Mouse (Mus musculus): ENCODE results near the gene Grm8. TPM values are rescaled to one million over a fixed set of nuclear protein-coding genes. Genes with fewer than 3 reads are reported as not detected.
"Not testable (repeated sequence)": the region's sequence is repeated elsewhere in the genome, so short reads cannot be mapped to it uniquely, and the experiment has no call there.

Grm8 gene
- polyA plus RNA-seq, 1 experiment from 2014 or later: not detected

DNA sequence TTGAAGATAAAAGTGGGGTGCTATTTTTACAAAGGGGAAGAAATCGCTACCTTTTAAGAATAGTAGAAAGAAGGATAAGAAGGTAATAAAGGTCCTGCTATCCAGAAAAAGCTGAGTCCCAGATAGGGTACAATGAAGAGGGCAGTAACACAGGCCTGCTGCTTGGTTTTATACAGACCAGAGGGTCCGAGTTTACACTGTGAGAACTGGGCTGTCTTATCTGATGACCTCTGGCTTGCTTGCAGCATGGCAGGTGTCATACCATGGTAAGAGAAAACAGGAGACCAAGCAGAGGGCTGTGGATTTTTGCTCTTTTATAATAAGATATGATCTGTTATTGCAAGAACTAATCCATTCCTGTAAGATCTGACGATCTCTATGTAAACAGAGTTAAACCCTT is 206.9 kb downstream of the Grm8 start:
- Histone ChIP-seq H3K4me1 (no peaks in the 10 kb centered on the region), H3K27me3 (no peaks in the 10 kb centered on the region), H3K27ac (no peak overlapping the region), H3K4me3 (no peak overlapping the region), H3K36me3 (no peaks in the 10 kb centered on the region), H3K9me3 (no peaks in the 10 kb centered on the region), H3K9ac (no peak overlapping the region), H3K4me2 (no peak overlapping the region)
- ATAC-seq (ENCODE audit: borderline replicate concordance, extremely low read depth, low FRiP score, low TSS enrichment): no peak
- WGBS: 35% methylated on average over 3 of the region's 3 CpGs

- Histone ChIP-seq H3K27ac (no peak overlapping the region), H3K9ac (no peak overlapping the region)
- WGBS: 44% methylated on average over 1 of the region's 1 CpGs
These were observed 221.7 kb downstream of the Grm8 start for GRCm38 (mm10) chr6:27913281-27913680.

GRCm38 (mm10) chr6:27904358-27904757 is 230.6 kb downstream of the Grm8 start:
- no peak overlapping the region for H3K27ac ChIP-seq
- H3K9ac ChIP-seq: no peak overlapping the region
- H3K4me2 ChIP-seq: no peak overlapping the region
- no peaks in the 10 kb centered on the region for H3K36me3 ChIP-seq
- no peak for ATAC-seq (ENCODE audit: borderline replicate concordance, extremely low read depth, low FRiP score, low TSS enrichment)
- H3K4me3 ChIP-seq: no peak overlapping the region
- no peaks in the 10 kb centered on the region for H3K9me3 ChIP-seq
- no peaks in the 10 kb centered on the region for H3K27me3 ChIP-seq
- no peaks in the 10 kb centered on the region for H3K4me1 ChIP-seq

More at GRCm38 (mm10) chr6:27913281-27913680, 221.7 kb downstream of the Grm8 start:
- Histone ChIP-seq H3K27me3 (no peaks in the 10 kb centered on the region), H3K9me3 (peaks cover 6% of the 10 kb centered on the region; the same call in 1 of the 2 replicates), H3K36me3 (no peaks in the 10 kb centered on the region), H3K4me1 (no peaks in the 10 kb centered on the region), H3K4me3 (no peak overlapping the region), H3K4me2 (no peak overlapping the region)
- ATAC-seq (ENCODE audit: borderline replicate concordance, extremely low read depth, low FRiP score, low TSS enrichment): no peak

GRCm38 (mm10) chr6:27902224-27902623 is 232.8 kb downstream of the Grm8 start:
- Histone ChIP-seq H3K9ac (no peak overlapping the region), H3K4me3 (no peak overlapping the region), H3K27ac (no peak overlapping the region), H3K9me3 (no peaks in the 10 kb centered on the region), H3K4me1 (no peaks in the 10 kb centered on the region), H3K27me3 (no peaks in the 10 kb centered on the region), H3K36me3 (no peaks in the 10 kb centered on the region), H3K4me2 (no peak overlapping the region)
- WGBS: 93% methylated on average over 1 of the region's 1 CpGs
- ATAC-seq (ENCODE audit: borderline replicate concordance, extremely low read depth, low FRiP score, low TSS enrichment): no peak

- Histone ChIP-seq H3K36me3 (no peaks in the 10 kb centered on the region), H3K9ac (no peak overlapping the region), H3K27ac (no peak overlapping the region), H3K27me3 (no peaks in the 10 kb centered on the region), H3K4me3 (no peak overlapping the region), H3K4me2 (no peak overlapping the region), H3K9me3 (no peaks in the 10 kb centered on the region), H3K4me1 (no peaks in the 10 kb centered on the region)
- 84% methylated on average over 3 of the region's 3 CpGs for WGBS
- ATAC-seq (ENCODE audit: borderline replicate concordance, extremely low read depth, low FRiP score, low TSS enrichment): no peak
These were observed 233.6 kb downstream of the Grm8 start for GRCm38 (mm10) chr6:27901396-27901795.

GRCm38 (mm10) chr6:27895153-27895552 is 239.8 kb downstream of the Grm8 start:
- Histone ChIP-seq H3K27me3 (no peaks in the 10 kb centered on the region), H3K9ac (no peak overlapping the region), H3K4me2 (no peak overlapping the region), H3K36me3 (no peaks in the 10 kb centered on the region), H3K27ac (no peak overlapping the region), H3K4me3 (no peak overlapping the region), H3K9me3 (no peaks in the 10 kb centered on the region), H3K4me1 (no peaks in the 10 kb centered on the region)
- no peak for ATAC-seq (ENCODE audit: borderline replicate concordance, extremely low read depth, low FRiP score, low TSS enrichment)
- WGBS: 75% methylated on average over 1 of the region's 1 CpGs

DNA sequence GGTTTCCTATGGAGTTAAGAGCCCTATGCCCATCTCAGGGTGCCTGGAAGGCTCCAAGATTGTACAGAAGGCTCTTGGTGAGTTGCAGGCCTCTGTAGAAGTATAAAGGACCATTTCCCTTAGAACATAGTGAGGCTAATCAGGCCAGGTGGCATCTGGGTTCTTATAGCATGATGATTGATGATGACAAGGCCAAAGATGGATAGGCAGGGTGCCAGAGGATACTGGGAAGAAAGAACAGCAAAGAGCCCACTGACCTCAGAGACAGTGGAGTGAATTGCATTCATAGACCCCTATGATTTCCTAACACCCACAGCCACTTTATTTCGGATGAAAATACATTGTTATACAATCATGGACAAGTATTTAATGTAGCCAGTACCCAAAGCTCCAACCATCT is 242.1 kb downstream of the Grm8 start:
- WGBS: 64% methylated on average over 1 of the region's 1 CpGs
- H3K27ac ChIP-seq: no peak overlapping the region
- ATAC-seq (ENCODE audit: borderline replicate concordance, extremely low read depth, low FRiP score, low TSS enrichment): no peak

DNA sequence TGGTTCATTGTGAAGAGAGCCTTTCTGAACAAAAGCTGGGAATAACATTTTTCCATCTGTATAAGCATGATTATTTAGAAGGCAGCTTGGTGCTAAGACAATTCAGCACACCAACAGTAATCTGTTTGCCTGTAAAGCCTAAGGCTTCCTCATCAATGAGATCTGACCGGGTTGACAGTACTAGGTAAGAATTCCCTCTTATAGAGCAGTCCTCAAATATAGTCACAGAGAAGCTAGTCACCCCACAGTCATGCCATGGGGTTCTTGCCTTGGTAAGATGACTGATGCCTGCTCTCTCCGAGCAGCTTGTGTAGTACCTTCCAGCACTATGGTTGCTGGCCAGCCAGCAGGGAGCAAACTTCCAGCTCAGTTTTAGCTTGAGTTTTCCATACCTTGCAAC is 246.6 kb downstream of the Grm8 start:
- Histone ChIP-seq H3K27ac (no peak overlapping the region), H3K27me3 (no peaks in the 10 kb centered on the region), H3K4me2 (no peak overlapping the region), H3K4me1 (no peaks in the 10 kb centered on the region), H3K9ac (no peak overlapping the region), H3K9me3 (no peaks in the 10 kb centered on the region), H3K36me3 (no peaks in the 10 kb centered on the region), H3K4me3 (no peak overlapping the region)
- ATAC-seq (ENCODE audit: borderline replicate concordance, extremely low read depth, low FRiP score, low TSS enrichment): no peak
- WGBS: 83% methylated on average over 2 of the region's 2 CpGs

More for the DNA sequence above, 242.1 kb downstream of the Grm8 start:
- H3K9me3 ChIP-seq: no peaks in the 10 kb centered on the region
- H3K4me2 ChIP-seq: no peak overlapping the region
- H3K36me3 ChIP-seq: no peaks in the 10 kb centered on the region
- H3K4me3 ChIP-seq: no peak overlapping the region
- H3K27me3 ChIP-seq: no peaks in the 10 kb centered on the region
- no peak overlapping the region for H3K9ac ChIP-seq
- no peaks in the 10 kb centered on the region for H3K4me1 ChIP-seq

- no peaks in the 10 kb centered on the region for H3K4me1 ChIP-seq
- no peak overlapping the region for H3K4me2 ChIP-seq
- no peak for ATAC-seq (ENCODE audit: borderline replicate concordance, extremely low read depth, low FRiP score, low TSS enrichment)
- H3K27ac ChIP-seq: no peak overlapping the region
- no peaks in the 10 kb centered on the region for H3K27me3 ChIP-seq
- H3K36me3 ChIP-seq: no peaks in the 10 kb centered on the region
- no peak overlapping the region for H3K4me3 ChIP-seq
- 91% methylated on average over 1 of the region's 1 CpGs for WGBS
- H3K9me3 ChIP-seq: no peaks in the 10 kb centered on the region
- H3K9ac ChIP-seq: no peak overlapping the region
These were observed 247.1 kb downstream of the Grm8 start for GRCm38 (mm10) chr6:27887922-27888321.

DNA sequence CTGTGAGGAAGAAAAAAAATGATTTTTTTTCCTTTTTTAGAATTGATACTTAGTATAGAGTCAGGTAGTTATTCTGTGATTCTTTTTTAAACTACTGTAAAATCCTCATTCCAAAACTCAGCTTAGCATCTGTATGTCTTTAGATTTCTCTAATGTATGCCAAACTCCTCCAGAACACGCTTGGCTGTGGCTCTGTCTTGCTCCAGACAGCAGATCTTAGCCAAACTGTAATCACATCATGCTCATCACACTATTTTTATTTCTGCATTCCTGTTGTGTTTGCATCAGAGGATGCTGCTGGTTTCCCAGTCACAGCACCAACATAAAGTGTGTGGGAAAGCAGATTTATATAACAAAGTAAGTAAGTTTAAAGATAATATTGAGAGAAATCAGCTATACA is 249.2 kb downstream of the Grm8 start:
- no peaks in the 10 kb centered on the region for H3K4me1 ChIP-seq
- no peak for ATAC-seq (ENCODE audit: borderline replicate concordance, extremely low read depth, low FRiP score, low TSS enrichment)
- WGBS: 51% methylated on average over 1 of the region's 1 CpGs
- no peak overlapping the region for H3K4me2 ChIP-seq
- H3K4me3 ChIP-seq: no peak overlapping the region
- H3K36me3 ChIP-seq: no peaks in the 10 kb centered on the region
- H3K27me3 ChIP-seq: no peaks in the 10 kb centered on the region
- no peak overlapping the region for H3K9ac ChIP-seq
- H3K27ac ChIP-seq: no peak overlapping the region
- no peaks in the 10 kb centered on the region for H3K9me3 ChIP-seq

- 47% methylated on average over 1 of the region's 1 CpGs for WGBS
- no peaks in the 10 kb centered on the region for H3K4me1 ChIP-seq
- no peak overlapping the region for H3K27ac ChIP-seq
- no peaks in the 10 kb centered on the region for H3K27me3 ChIP-seq
- H3K4me3 ChIP-seq: no peak overlapping the region
- no peak overlapping the region for H3K9ac ChIP-seq
- no peaks in the 10 kb centered on the region for H3K9me3 ChIP-seq
- no peak for ATAC-seq (ENCODE audit: borderline replicate concordance, extremely low read depth, low FRiP score, low TSS enrichment)
- H3K36me3 ChIP-seq: no peaks in the 10 kb centered on the region
- H3K4me2 ChIP-seq: no peak overlapping the region
These were observed 285.3 kb downstream of the Grm8 start for GRCm38 (mm10) chr6:27849644-27850043.

DNA sequence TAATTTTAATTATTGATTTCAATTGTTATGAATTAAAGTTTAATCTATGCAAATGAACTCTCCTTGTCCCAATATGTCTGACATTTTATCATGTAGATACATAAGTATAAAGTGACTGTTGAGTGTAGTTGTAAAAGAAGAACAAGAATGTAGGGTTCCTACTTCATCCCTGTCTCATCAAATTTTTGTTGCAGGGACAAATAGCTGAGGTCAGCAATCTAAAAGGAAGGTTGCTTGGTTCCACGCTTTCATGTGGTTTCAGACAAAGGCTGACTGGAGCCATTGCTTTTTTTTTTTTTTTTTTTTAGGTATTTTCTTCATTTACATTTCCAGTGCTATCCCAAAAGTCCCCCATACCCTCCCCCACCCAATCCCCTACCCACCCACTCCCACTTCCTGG is 298.8 kb downstream of the Grm8 start:
- no peaks in the 10 kb centered on the region for H3K27me3 ChIP-seq
- H3K9me3 ChIP-seq: no peaks in the 10 kb centered on the region
- no peak for ATAC-seq (ENCODE audit: borderline replicate concordance, extremely low read depth, low FRiP score, low TSS enrichment)
- no peaks in the 10 kb centered on the region for H3K36me3 ChIP-seq
- H3K4me1 ChIP-seq: no peaks in the 10 kb centered on the region
- no peak overlapping the region for H3K4me3 ChIP-seq
- H3K9ac ChIP-seq: no peak overlapping the region
- H3K4me2 ChIP-seq: no peak overlapping the region
- WGBS: 84% methylated on average over 1 of the region's 1 CpGs
- H3K27ac ChIP-seq: no peak overlapping the region

DNA sequence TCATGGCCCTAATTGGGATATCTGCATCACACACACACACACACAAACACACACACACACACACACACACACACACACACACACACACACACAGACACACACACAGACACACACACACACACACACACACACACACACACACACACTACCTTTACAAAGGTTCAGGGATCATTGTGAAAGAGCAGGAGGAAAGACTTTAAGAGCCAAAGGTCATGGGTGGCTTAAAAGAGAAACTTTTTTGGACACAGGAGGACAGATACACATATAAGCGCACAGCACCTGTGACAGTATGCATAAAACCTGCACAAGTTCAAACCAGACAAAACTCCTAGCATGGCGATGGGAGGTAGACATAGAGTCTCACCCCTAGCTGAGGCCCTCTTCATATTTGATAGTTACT is 315.2 kb downstream of the Grm8 start:
- not testable (repeated sequence) for ATAC-seq (ENCODE audit: borderline replicate concordance, extremely low read depth, low FRiP score, low TSS enrichment); H3K4me1 ChIP-seq; H3K36me3 ChIP-seq

More for the DNA sequence above, 315.2 kb downstream of the Grm8 start:
- H3K4me2 ChIP-seq, H3K27me3 ChIP-seq, H3K27ac ChIP-seq, H3K9ac ChIP-seq, H3K4me3 ChIP-seq, H3K9me3 ChIP-seq: not testable (repeated sequence)
- 83% methylated on average over 2 of the region's 2 CpGs for WGBS
